Mouse (Mus musculus): ENCODE results near the gene Cd69.

DNA sequence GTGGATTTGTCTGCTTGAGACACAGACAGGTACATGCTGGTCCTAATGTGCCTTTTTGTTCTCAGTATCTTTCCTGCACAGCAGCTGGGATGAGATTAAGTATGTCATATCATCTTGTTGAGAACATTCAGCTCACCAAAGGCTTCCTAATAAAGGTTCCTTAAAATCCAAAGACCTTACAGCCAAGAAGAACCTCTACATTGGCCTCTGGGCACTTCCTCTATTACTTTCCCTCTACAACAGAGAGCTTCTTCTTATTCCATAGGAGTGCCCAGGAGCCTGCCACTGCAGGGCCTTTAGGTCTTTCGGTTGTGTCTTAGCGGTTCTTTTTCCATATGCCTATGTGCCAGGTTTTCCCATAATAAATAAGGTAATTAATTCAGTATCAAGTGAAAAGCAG, 1.2 kb upstream of the Cd69 start:
- no peak for TF ChIP-seq CTCF (IDR thresholded peaks at IDR 0.05; ENCODE audit: borderline replicate concordance, insufficient read depth, low read length)
- TF ChIP-seq POLR2A (IDR thresholded peaks at IDR 0.05; ENCODE audit: low read depth, low read length) = no peak

Measured in embryonic fibroblast, embryonic 13.5 days (primary cell).